Mouse (Mus musculus) small intestine, adult 2 months (tissue): ENCODE data around the gene Ovol3.

ENCODE experiments used
- CTCF ChIP-seq: fragments of 200-500 bp; IDR thresholded peaks from 2 replicates; pipeline ENCODE4 v1.5.1; 2012; ENCODE audit warnings: low read depth, mild to moderate bottlenecking, control low read depth, inconsistent platforms, low read length, moderate library complexity, mixed read lengths; ENCODE audit not compliant: insufficient replicate concordance, insufficient read length; ENCODE audit errors: extremely low read depth
- POLR2A ChIP-seq: fragments of 200-500 bp; IDR thresholded peaks from 2 replicates; pipeline ENCODE4 v1.6.1; 2012; ENCODE audit warnings: low read depth, mild to moderate bottlenecking, control low read depth, inconsistent platforms, low read length, moderate library complexity

DNA sequence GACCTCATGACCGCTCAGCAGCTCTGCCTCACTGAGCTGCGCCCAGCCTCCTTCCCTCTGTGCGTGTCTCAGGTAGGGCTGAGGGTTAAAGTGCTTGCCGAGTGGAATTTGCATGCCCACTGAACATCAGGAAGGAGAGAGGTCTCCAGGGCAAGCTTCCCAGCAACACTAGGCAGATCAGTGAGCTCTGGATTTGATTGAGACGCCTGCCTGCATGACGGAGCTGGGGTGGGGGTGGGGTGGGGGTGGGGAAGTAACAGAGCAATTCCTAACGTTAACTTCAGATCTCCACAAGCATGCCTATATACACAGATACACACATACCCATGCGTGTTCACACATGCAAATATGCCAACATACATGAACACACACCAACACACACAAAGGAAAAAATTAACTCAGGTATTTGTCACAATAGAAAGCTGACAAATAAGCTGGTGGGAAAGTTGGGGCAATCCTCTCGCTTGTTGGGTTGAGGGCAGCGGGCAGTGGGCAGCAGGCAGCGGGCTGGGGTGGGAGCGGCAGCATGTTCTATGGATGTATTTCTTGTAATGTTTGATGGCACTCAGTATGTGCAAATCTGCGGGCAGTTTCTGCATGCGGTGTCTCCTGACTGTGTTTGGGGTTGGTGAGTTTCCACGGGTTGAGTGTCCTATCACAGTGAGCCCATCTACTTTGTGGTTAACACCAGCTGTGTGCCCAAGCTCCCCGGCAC, 16.1 kb downstream of the Ovol3 start:
- no peak for TF ChIP-seq CTCF
- TF ChIP-seq POLR2A: 0 out of 2 replicates have a peak, but pooled peaks have one; percentile 21
